Mouse (Mus musculus): ENCODE results near the gene Ifna7.
"Not testable (repeated sequence)": the region's sequence is repeated elsewhere in the genome, so short reads cannot be mapped to it uniquely, and the experiment has no call there.

- TF ChIP-seq POLR2A (IDR thresholded peaks at IDR 0.05; ENCODE audit: insufficient read depth, low read length); CTCF (IDR thresholded peaks at IDR 0.05; ENCODE audit: low read depth, low read length): not testable (repeated sequence)
Observed at GRCm38 (mm10) chr4:88797097-88797496, 18.9 kb upstream of the Ifna7 start, which contains the start of gene Gm13279.

All from ES-Bruce4 (cell line).